Mouse (Mus musculus): ENCODE measurements around the gene Mllt3. TPM values are rescaled to one million over a fixed set of nuclear protein-coding genes. Genes with fewer than 3 reads are reported as not detected.

Gene Mllt3
- polyA plus RNA-seq, 1 experiment from 2014 or later, result 67.2 TPM

GRCm38 (mm10) chr4:87820911-87821310, 212.3 kb downstream of the Mllt3 start:
- no peaks in the 10 kb centered on the region for H3K9me3 ChIP-seq (replicated peaks)
- H3K4me3 ChIP-seq, result no peak overlapping the region
- H3K36me3 ChIP-seq, result peaks cover 9% of the 10 kb centered on the region
- no peak for DNase-seq (ENCODE audit: low spot score)
- no peaks in the 10 kb centered on the region for H3K4me1 ChIP-seq
- H3K27me3 ChIP-seq (ENCODE audit: low read depth, poor library complexity, severe bottlenecking), result no peaks in the 10 kb centered on the region
- no peak overlapping the region for H3K27ac ChIP-seq (replicated peaks)
- 91% methylated on average over 3 of the region's 3 CpGs for WGBS

- no peaks in the 10 kb centered on the region for H3K4me1 ChIP-seq
- H3K9me3 ChIP-seq (replicated peaks), result no peaks in the 10 kb centered on the region
- DNase-seq (ENCODE audit: low spot score), result no peak
- WGBS, result 81% methylated on average over 9 of the region's 9 CpGs
- H3K36me3 ChIP-seq, result peaks cover 9% of the 10 kb centered on the region
- no peaks in the 10 kb centered on the region for H3K27me3 ChIP-seq (ENCODE audit: low read depth, poor library complexity, severe bottlenecking)
- no peak overlapping the region for H3K27ac ChIP-seq (replicated peaks)
- H3K4me3 ChIP-seq, result no peak overlapping the region
Measured at GRCm38 (mm10) chr4:87819182-87819581, 214.0 kb downstream of the Mllt3 start.

GRCm38 (mm10) chr4:87818276-87818675, 214.9 kb downstream of the Mllt3 start:
- no peak for DNase-seq (ENCODE audit: low spot score)
- WGBS, result 92% methylated on average over 1 of the region's 1 CpGs
- no peaks in the 10 kb centered on the region for H3K9me3 ChIP-seq (replicated peaks)
- no peaks in the 10 kb centered on the region for H3K4me1 ChIP-seq
- H3K27me3 ChIP-seq (ENCODE audit: low read depth, poor library complexity, severe bottlenecking), result no peaks in the 10 kb centered on the region
- peaks cover 9% of the 10 kb centered on the region for H3K36me3 ChIP-seq
- no peak overlapping the region for H3K4me3 ChIP-seq
- H3K27ac ChIP-seq (replicated peaks), result no peak overlapping the region

- no peak overlapping the region for H3K27ac ChIP-seq (replicated peaks)
- H3K4me1 ChIP-seq, result no peaks in the 10 kb centered on the region
- WGBS, result 93% methylated on average over 7 of the region's 7 CpGs
- no peaks in the 10 kb centered on the region for H3K27me3 ChIP-seq (ENCODE audit: low read depth, poor library complexity, severe bottlenecking)
- H3K4me3 ChIP-seq, result no peak overlapping the region
- H3K36me3 ChIP-seq, result no peaks in the 10 kb centered on the region
- DNase-seq (ENCODE audit: low spot score), result no peak
- no peaks in the 10 kb centered on the region for H3K9me3 ChIP-seq (replicated peaks)
Measured at GRCm38 (mm10) chr4:87815465-87816108, 217.6 kb downstream of the Mllt3 start.

GRCm38 (mm10) chr4:87811899-87812298, 221.3 kb downstream of the Mllt3 start:
- Histone ChIP-seq H3K4me3 (no peak overlapping the region), H3K9me3 (replicated peaks) (no peaks in the 10 kb centered on the region), H3K27ac (replicated peaks) (no peak overlapping the region), H3K36me3 (no peaks in the 10 kb centered on the region), H3K27me3 (ENCODE audit: low read depth, poor library complexity, severe bottlenecking) (no peaks in the 10 kb centered on the region), H3K4me1 (no peaks in the 10 kb centered on the region; the same call in 1 of the 2 replicates)
- 90% methylated on average over 2 of the region's 2 CpGs for WGBS
- DNase-seq (ENCODE audit: low spot score), result no peak

- no peak overlapping the region for H3K27ac ChIP-seq (replicated peaks)
- WGBS, result 44% methylated on average over 6 of the region's 6 CpGs
- peaks cover 51% of the 10 kb centered on the region for H3K4me1 ChIP-seq
- no peak for DNase-seq (ENCODE audit: low spot score)
- H3K36me3 ChIP-seq, result no peaks in the 10 kb centered on the region
- H3K9me3 ChIP-seq (replicated peaks), result no peaks in the 10 kb centered on the region
- no peak overlapping the region for H3K4me3 ChIP-seq
- no peaks in the 10 kb centered on the region for H3K27me3 ChIP-seq (ENCODE audit: low read depth, poor library complexity, severe bottlenecking)
Measured at GRCm38 (mm10) chr4:87806196-87806987, 226.8 kb downstream of the Mllt3 start.

GRCm38 (mm10) chr4:87804576-87804975, 228.6 kb downstream of the Mllt3 start:
- Histone ChIP-seq H3K4me1 (peaks cover 58% of the 10 kb centered on the region), H3K27ac (replicated peaks) (peak overlapping the region; percentile 64; the same call in 1 of the 2 replicates), H3K4me3 (no peak overlapping the region), H3K27me3 (ENCODE audit: low read depth, poor library complexity, severe bottlenecking) (no peaks in the 10 kb centered on the region), H3K36me3 (no peaks in the 10 kb centered on the region), H3K9me3 (replicated peaks) (no peaks in the 10 kb centered on the region)
- WGBS, result 50% methylated on average over 3 of the region's 3 CpGs
- no peak for DNase-seq (ENCODE audit: low spot score)

GRCm38 (mm10) chr4:87803313-87803712, 229.9 kb downstream of the Mllt3 start:
- Histone ChIP-seq H3K4me3 (no peak overlapping the region), H3K27me3 (ENCODE audit: low read depth, poor library complexity, severe bottlenecking) (no peaks in the 10 kb centered on the region), H3K4me1 (peaks cover 58% of the 10 kb centered on the region), H3K27ac (replicated peaks) (no peak overlapping the region), H3K36me3 (no peaks in the 10 kb centered on the region), H3K9me3 (replicated peaks) (no peaks in the 10 kb centered on the region)
- DNase-seq (ENCODE audit: low spot score), result no peak
- 81% methylated on average over 3 of the region's 3 CpGs for WGBS

GRCm38 (mm10) chr4:87802140-87802539, 231.0 kb downstream of the Mllt3 start:
- WGBS, result 64% methylated on average over 4 of the region's 4 CpGs
- no peak for DNase-seq (ENCODE audit: low spot score)
- Histone ChIP-seq H3K9me3 (replicated peaks) (no peaks in the 10 kb centered on the region), H3K27me3 (ENCODE audit: low read depth, poor library complexity, severe bottlenecking) (no peaks in the 10 kb centered on the region), H3K4me1 (peaks cover 58% of the 10 kb centered on the region), H3K36me3 (no peaks in the 10 kb centered on the region), H3K27ac (replicated peaks) (peak overlapping the region; percentile 40; the same call in 1 of the 2 replicates), H3K4me3 (no peak overlapping the region)

- H3K4me1 ChIP-seq, result peaks cover 52% of the 10 kb centered on the region
- 89% methylated on average over 3 of the region's 3 CpGs for WGBS
- H3K36me3 ChIP-seq, result no peaks in the 10 kb centered on the region
- DNase-seq (ENCODE audit: low spot score), result no peak
- H3K4me3 ChIP-seq, result no peak overlapping the region
- no peaks in the 10 kb centered on the region for H3K9me3 ChIP-seq (replicated peaks)
- H3K27me3 ChIP-seq (ENCODE audit: low read depth, poor library complexity, severe bottlenecking), result peaks cover under 1% of the 10 kb centered on the region; the same call in 1 of the 2 replicates
- no peak overlapping the region for H3K27ac ChIP-seq (replicated peaks)
Measured at GRCm38 (mm10) chr4:87801332-87801731, 231.8 kb downstream of the Mllt3 start.

GRCm38 (mm10) chr4:87800276-87800675, 232.9 kb downstream of the Mllt3 start:
- WGBS, result 86% methylated on average over 1 of the region's 1 CpGs

GRCm38 (mm10) chr4:87799418-87799817, 233.7 kb downstream of the Mllt3 start:
- no peaks in the 10 kb centered on the region for H3K9me3 ChIP-seq (replicated peaks)
- H3K36me3 ChIP-seq, result no peaks in the 10 kb centered on the region
- no peak for DNase-seq (ENCODE audit: low spot score)
- H3K27me3 ChIP-seq (ENCODE audit: low read depth, poor library complexity, severe bottlenecking), result peaks cover 20% of the 10 kb centered on the region
- H3K4me1 ChIP-seq, result peaks cover 37% of the 10 kb centered on the region
- H3K4me3 ChIP-seq, result no peak overlapping the region
- no peak overlapping the region for H3K27ac ChIP-seq (replicated peaks)
- 93% methylated on average over 2 of the region's 2 CpGs for WGBS

More at GRCm38 (mm10) chr4:87800276-87800675, 232.9 kb downstream of the Mllt3 start:
- H3K27me3 ChIP-seq (ENCODE audit: low read depth, poor library complexity, severe bottlenecking), result peaks cover 11% of the 10 kb centered on the region
- H3K36me3 ChIP-seq, result no peaks in the 10 kb centered on the region
- no peaks in the 10 kb centered on the region for H3K9me3 ChIP-seq (replicated peaks)
- peaks cover 45% of the 10 kb centered on the region for H3K4me1 ChIP-seq
- H3K27ac ChIP-seq (replicated peaks), result no peak overlapping the region
- no peak for DNase-seq (ENCODE audit: low spot score)
- no peak overlapping the region for H3K4me3 ChIP-seq

- Histone ChIP-seq H3K27ac (replicated peaks) (no peak overlapping the region), H3K9me3 (replicated peaks) (no peaks in the 10 kb centered on the region), H3K4me1 (peaks cover 16% of the 10 kb centered on the region), H3K27me3 (ENCODE audit: low read depth, poor library complexity, severe bottlenecking) (peaks cover 40% of the 10 kb centered on the region), H3K36me3 (peaks cover 26% of the 10 kb centered on the region), H3K4me3 (no peak overlapping the region)
- no peak for DNase-seq (ENCODE audit: low spot score)
- 97% methylated on average over 4 of the region's 4 CpGs for WGBS
Measured at GRCm38 (mm10) chr4:87795261-87795660, 237.9 kb downstream of the Mllt3 start.

Data from midbrain, embryonic 10.5 days (tissue).